Mouse (Mus musculus) frontal cortex, adult (tissue): ENCODE results near the gene Mical3.

Experiments used
- ATAC-seq: cut with Nextera tagmentation; 2 replicates; pipeline ENCODE4 v1.9.2; 2017; ENCODE audit warnings: mild to moderate bottlenecking, moderate library complexity, mixed read lengths; ENCODE audit not compliant: low TSS enrichment

Gene Mical3

GRCm38 (mm10) chr6:121014339-121014738, 116.5 kb downstream of the Mical3 start:
- ATAC-seq: no peak

DNA sequence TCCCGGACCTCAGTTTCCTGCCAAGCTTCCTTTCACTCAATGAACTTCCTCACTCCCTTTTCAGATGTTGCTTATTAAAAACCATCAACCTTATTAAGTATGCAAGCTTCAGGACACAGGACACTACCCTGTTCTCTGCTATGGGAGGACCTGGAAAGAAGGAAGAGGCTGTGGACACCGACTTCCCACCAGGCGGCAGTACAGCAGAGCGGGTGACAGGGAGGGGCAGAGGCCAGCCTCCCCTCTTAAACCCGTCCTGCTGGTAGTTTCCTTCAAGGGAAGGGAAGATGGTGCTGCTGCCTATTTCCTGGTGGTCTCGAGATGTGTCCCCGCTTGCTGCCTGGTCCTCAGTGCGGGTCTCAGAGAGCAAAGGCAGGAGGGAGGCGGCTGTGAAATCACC, 117.0 kb downstream of the Mical3 start:
- ATAC-seq: no peak

GRCm38 (mm10) chr6:121011709-121012108, 119.1 kb downstream of the Mical3 start:
- no peak for ATAC-seq

DNA sequence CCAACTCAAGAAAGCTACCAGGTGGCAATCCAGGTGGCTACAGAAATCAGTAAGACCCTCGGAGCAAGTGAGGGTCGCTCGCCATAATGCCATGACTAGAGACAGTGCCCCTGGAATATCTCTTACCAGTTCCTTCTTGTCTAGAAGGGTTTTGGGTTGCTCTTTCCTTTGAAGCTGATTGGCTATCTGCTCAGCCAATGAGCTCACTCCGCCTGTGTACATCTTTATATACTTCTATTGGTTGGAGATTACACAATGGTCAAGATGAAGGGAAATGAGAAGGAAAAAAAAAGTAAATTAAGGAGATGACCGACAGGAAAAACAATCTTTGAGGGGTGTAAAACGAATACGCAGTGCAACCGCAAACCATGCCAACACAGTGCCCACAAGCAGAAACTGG, 121.1 kb downstream of the Mical3 start:
- no peak for ATAC-seq

DNA sequence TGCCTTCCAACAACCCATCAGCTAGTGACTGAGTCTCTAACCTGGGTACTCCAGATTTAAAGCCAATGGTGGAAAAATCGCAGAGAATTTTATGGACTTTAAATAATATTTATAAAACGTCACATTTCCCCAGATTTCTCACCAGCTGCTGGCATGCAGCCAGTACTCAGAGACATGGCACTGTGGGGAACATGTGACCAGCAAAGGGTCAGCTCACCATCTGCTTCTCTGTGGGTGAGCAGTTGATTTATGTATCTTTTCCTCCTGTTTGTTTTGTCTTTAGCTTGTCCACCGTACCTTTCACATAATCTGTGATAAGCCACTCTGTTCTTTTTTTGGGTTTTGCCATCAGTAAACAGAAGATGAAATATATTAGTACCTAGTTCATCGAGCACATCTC, 125.8 kb downstream of the Mical3 start:
- no peak for ATAC-seq

DNA sequence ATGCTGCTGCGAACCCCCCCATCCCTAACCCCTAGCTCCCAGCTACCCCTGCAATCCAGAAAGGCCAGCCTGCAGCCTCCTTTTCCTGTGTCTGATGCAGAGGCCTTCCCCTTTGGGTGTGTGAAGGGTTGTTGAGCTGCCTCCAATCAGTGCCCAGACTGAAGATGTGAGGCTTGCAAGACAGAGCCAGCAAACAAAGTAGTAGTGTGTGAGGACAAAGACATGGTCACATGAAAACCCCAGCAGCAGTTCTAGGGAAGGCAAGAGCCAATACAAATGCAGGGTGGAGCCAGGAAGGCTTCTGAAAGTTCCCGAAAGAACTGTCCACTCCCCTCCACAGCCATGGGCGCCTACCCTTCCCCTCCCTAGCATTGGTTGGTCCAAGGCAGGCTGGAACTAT, 127.8 kb downstream of the Mical3 start:
- 0 out of 2 replicates have a peak, but pooled peaks have one; percentile 15 for ATAC-seq

DNA sequence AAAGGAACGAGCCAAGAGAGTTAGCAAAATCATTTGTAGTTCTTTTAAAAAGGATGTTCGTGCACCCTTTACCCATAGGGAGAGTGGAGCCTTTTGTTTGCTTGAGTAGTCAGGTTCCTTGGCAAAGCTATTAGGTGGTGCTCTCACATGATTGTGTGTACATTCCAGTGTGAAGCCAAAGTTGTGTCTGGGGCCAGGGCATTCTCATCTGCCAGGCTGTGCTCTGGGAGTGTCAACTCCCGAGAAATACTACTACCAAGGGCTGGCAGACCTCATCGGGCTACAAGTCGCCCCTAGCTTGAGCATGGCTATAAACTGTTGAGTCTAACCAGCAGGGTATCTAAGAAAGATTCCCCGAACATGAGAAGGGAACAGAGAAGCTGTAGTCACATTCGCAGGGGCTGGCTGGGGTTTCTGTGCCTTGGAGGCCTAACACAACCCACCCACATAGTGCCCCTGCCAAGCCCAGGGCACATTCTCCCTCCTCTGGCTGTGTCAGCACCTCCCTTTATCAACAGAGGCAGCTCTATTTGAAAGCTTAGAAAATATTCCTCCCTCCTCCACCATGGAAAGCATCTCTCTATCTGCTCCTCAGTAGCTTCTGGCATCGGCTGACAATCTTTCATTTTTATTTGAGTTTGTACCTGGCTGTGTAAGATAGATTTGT, 130.8 kb downstream of the Mical3 start:
- ATAC-seq: no peak

DNA sequence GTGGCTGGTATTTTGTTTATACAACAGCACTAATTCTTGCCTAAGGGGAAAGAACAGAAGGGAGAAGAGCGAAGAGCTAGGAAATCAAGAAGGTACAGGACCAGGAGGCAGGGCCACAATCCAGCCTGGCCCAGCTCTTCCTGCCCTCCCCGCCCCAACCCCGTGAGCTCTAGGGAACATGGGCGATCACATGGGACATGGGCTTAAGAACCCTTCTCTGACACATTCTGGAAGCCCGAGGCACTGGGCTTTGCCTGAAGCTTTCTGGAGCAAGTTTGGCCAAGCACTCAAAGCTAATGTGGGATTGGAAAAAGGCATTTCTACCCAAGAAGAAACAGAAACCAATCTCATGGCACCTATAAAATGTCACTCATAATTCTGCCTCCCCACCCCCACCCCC, 131.7 kb downstream of the Mical3 start:
- no peak for ATAC-seq

GRCm38 (mm10) chr6:120996607-120997006, 134.2 kb downstream of the Mical3 start:
- ATAC-seq: no peak

- no peak for ATAC-seq
These were observed 135.3 kb downstream of the Mical3 start for GRCm38 (mm10) chr6:120995541-120995940.

- ATAC-seq: no peak
These were observed 138.9 kb downstream of the Mical3 start for GRCm38 (mm10) chr6:120991857-120992256.

DNA sequence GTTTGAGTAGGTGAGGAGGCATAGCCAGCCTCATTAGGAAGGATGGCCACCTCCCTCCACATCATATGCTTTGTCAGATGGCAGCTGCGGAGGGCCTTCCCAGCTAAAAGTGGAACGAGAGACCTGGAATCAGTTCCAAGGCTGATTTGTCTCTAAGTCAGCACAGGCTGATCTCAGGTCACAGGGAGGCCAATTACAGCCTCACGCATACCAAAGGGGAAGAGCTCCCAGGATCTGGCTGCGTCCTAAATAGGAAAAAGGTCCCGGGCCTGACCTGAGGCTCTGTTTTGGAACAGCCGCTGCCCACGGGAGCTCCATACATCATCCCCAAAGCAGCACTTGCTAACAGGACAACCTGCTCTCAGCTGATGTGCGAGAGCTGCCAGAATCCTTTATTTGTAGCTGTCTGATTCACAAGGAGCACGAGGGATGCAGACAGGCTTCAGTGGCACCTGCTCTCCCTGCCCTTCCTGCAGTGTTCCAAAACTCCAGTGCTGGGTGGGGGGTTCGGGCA, 143.2 kb downstream of the Mical3 start:
- peak; percentile 62 for ATAC-seq

GRCm38 (mm10) chr6:120987164-120987563, 143.6 kb downstream of the Mical3 start:
- ATAC-seq: peak; percentile 48

- ATAC-seq: peak; percentile 55
These were observed 144.6 kb downstream of the Mical3 start for GRCm38 (mm10) chr6:120986172-120986571.

DNA sequence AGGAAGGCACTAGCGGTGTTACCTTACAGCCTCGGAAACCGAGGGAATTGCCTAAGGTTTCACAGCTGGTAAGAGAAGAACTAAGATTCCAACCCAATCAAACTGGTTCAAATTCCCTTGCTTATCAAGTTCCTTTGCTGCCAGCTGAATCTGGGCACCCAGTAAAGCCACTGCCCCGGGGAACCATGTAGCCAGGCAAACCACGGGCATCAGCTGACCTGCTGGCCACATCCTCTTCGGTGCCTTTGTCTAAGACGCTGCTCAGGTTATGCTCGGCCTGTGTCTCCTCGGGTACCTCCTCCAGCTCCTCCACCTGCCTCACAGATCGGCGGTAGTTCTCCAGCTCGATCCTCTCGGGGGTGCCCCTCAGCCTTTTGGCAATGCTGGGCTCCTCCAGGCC, 148.5 kb downstream of the Mical3 start:
- ATAC-seq: no peak

DNA sequence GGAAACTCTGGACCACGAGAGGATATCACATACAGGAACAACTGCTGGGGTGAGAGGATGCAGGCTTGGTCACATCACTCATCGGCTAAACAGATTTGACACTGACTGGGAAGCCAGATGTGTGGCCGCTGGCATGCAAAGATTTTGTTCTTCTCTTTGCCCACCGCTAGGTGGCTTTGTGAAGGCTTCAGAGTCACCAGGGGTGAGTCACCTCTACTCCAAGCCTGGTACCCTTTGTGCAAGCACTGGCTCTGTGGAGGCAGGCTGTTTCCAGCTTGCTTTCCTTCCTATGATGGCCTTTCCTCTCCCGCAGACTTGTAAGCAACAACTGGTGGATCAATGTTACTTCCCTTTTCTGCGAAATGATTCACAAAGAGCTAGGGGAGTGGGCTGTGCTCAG, 149.3 kb downstream of the Mical3 start:
- ATAC-seq: no peak

GRCm38 (mm10) chr6:120978019-120978621, 152.7 kb downstream of the Mical3 start:
- no peak for ATAC-seq

DNA sequence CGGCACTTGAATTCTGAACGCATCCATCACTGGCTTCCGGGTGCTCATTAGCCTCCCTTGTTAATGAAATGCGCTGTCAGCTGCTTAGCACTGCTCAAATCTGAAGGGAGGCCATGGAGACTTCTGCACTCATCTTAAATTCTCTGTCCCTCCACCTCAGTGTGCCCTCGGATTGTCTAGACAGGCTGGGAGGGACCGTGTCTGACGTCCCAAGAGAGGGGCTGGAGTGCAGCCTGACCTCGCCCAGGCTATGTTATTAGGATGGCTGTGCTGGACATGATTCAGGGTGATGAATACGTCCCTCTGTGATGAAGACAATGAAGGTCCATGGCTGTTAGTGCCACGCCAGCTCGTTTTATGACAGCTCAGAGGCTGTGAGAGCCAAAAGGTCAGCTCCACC, 153.8 kb downstream of the Mical3 start:
- ATAC-seq: peak; percentile 42

- no peak for ATAC-seq
These were observed 154.7 kb downstream of the Mical3 start for GRCm38 (mm10) chr6:120976097-120976496.

- ATAC-seq: peak; percentile 87
These were observed 158.8 kb downstream of the Mical3 start for GRCm38 (mm10) chr6:120971797-120972590.

- no peak for ATAC-seq
These were observed 159.6 kb downstream of the Mical3 start for GRCm38 (mm10) chr6:120970939-120971796.

DNA sequence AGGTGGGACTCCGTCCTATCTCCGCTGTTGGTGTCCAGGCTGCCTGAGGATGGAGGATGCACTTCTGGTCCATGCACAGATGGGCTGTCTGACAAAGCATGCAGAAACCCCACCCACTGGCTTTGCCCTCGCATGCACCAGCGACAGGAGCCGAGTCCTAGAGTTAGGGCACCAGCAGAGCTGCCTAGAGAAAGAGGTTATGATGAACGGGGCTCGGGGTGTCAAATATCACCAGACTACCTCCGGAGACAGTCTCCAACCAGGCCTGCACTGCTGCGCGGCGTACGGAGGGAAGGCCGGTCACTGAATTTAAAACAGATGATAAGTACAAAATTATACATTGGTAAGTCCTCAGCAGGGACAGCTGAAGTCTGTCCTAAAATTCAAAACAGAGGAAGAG, 165.0 kb downstream of the Mical3 start:
- peak; percentile 21; the same call in 1 of the 2 replicates for ATAC-seq
